Mouse (Mus musculus) liver, adult 2 months (tissue): Measurements from ENCODE around the gene Gins1.

Experiments used
- CTCF ChIP-seq: fragments of 200-500 bp; IDR thresholded peaks from 2 replicates; pipeline ENCODE4 v1.5.1; 2011; ENCODE audit warnings: low read depth, low read length, control low read depth
- POLR2A ChIP-seq: fragments of 200-500 bp; IDR thresholded peaks from 2 replicates; pipeline ENCODE4 v1.6.1; 2011; ENCODE audit warnings: low read length, control low read depth; ENCODE audit not compliant: insufficient read depth; ENCODE audit errors: extremely low read depth

- no peak for TF ChIP-seq CTCF
- TF ChIP-seq POLR2A = no peak
Observed at GRCm38 (mm10) chr2:150921697-150922096, 16.5 kb downstream of the Gins1 start.
